Mouse (Mus musculus) G1E-ER4 (cell line): ENCODE measurements around the gene Agmat. TPM values are rescaled to one million over a fixed set of nuclear protein-coding genes. Genes with fewer than 3 reads are reported as not detected.

Experiments
- GATA1 ChIP-seq: IDR thresholded peaks from one replicate; pipeline ENCODE4 v1.8.0; 2012; ENCODE audit warnings: low read length, inconsistent platforms
- polyA plus RNA-seq: library from polyadenylated mRNA; stranded (reverse); fragments of >175 nt; gene quantifications from 2 replicates; pipeline ENCODE4 v1.2.3, GENCODE M21; 2012

Gene Agmat
- polyA plus RNA-seq, 1 experiment = 0.10 TPM

DNA sequence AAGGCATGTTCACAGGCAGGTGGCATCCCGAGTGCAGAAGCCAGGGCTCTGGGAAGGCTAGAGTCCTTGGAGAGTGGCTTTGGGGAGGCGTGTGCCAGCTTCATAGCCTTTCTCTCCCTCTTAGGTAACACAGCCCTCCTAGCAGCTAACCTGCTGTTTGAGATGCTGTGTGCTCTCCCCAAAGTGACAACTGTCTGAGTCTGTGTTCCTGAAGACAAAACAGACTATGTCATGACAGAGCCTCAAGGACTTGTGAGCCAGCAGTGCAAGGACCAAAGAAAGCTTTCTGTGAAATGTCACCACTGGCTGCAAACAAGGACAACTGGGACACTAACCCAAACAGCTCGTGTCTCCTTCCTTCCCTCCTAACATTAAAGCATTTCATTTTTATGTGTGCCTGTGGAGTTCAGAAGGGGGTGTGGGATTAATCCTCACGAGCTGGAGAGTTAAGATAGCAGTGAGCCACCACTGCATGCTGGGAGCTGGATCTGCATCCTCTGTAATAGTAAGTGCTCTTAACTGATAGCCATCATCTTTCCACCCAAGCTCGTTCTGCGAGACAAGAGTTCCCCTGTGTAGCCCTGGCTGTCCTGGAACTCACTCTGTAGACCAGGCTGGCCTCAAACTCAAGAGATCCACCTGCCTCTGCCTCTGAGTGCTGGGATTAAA, 12.5 kb downstream of the Agmat start:
- no peak for TF ChIP-seq GATA1

- no peak for TF ChIP-seq GATA1
Observed at GRCm38 (mm10) chr4:141760942-141761341, 14.5 kb downstream of the Agmat start.

DNA sequence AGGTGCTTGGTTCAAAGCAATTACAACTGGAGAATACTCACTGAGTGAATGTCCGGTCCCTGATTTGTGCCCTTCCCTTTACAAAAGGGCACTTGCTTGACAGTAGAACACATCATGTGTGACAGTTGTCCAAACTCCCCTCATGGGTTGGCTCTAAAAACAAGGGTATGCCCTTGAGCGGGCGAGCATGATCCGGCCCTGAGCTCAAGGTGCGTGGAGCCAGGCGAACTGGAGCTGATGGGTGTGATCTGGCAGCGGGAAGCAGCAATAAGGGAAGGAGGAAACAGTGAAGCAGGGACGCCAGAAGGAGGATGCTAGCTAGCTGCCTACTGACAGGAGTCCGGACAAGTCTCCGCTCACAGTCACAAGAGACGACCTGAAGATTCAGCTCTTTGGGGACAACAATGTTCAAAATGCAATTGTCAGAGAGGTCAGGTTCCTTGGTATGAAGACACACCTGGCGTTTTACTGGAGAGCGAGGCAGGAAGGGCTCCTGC, 15.7 kb downstream of the Agmat start:
- no peak for TF ChIP-seq GATA1

DNA sequence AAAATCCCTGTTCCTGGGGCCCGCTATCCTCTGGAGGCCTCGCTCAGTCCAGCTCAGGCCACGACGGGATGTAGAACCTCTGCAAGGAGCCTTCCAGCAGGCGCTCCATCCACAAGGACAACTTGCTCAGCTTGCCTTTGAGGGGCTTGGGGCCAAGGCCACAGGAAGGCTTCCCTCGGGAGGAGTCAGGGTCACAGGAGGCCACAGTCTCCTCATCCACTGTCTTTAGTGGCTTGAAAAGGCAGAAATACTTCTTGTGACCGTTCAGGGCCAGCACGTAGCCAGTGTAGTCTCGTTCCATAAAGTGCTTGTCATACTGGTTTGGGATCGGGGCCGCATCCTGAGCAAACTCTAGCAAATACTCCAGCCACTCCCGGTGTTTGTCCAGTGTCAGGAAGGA, 17.0 kb downstream of the Agmat start:
- no peak for TF ChIP-seq GATA1

GRCm38 (mm10) chr4:141765008-141765407, 18.5 kb downstream of the Agmat start:
- no peak for TF ChIP-seq GATA1

DNA sequence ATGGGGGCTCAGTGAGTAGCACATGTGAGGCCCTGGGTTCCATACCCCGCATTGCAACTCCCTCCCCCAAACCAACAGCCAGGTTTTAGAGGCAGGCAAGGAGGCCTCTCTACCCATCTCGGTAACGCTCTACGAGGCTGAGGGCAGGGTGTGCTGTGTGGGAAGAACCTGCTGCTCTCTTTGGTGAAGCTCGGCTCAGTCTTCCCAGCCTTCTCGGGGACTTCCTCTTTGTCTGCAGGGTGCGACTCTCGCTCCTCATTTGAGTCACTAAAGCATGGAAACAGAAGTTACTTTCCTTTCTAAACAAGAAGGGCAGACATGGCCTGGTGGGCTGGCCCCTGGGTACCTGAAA, 19.8 kb downstream of the Agmat start:
- no peak for TF ChIP-seq GATA1

GRCm38 (mm10) chr4:141766668-141767352, 20.3 kb downstream of the Agmat start:
- no peak for TF ChIP-seq GATA1

DNA sequence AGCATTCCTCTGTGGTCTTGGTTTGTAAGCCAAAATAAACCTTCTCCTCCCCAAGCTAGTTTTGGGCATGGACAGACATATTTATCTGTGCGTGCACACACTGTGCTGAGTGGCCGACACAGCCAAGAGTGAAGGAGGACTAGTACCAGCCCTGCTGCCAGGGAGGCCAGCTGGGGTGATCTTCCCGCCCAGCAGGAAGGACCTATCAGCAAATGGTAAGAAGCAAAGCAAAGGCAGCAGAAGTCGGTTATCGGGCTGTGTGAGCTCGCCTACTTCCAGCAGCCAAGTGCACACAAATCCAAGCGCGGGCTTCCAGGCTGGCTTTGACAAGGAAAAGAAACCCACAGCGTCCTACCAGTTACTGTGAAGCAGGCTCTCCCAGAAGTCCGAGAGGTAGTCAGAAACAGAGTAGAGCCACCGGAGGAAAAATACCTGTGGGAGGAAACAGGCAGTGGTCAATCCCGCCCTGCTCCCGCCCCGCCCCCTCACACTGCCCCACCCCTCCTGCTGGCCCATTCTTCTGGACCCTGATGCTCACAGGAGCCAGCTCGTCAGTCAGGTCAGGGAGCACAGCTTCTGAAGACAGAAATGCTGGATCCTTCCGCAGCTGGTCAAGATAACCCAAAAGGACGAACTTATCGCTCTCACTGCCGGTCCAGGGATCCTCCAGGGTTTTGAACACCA, 21.0 kb downstream of the Agmat start:
- TF ChIP-seq GATA1 = no peak

GRCm38 (mm10) chr4:141769501-141770160, 23.2 kb downstream of the Agmat start:
- peak; percentile 10 for TF ChIP-seq GATA1

DNA sequence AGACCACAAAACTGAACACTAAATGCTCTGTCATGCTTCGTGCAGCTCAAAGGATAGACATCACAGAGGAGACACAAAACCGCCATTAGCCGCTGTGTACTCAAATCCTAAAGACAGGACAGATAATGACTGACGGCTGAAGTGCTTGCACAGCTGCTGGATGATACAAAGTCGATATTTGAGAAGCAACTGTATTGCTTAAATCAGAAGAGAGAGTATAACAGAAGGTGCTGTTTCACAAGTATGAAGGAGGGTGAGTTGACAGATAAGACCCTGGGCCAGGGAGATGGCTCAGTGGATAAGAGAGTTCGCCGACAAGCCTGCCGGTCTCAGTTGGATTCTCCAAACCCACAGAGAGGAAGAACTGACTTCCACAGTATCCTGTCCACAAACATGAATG, 25.4 kb downstream of the Agmat start:
- TF ChIP-seq GATA1 = peak; percentile 27

GRCm38 (mm10) chr4:141779828-141780227, 33.4 kb downstream of the Agmat start:
- no peak for TF ChIP-seq GATA1

DNA sequence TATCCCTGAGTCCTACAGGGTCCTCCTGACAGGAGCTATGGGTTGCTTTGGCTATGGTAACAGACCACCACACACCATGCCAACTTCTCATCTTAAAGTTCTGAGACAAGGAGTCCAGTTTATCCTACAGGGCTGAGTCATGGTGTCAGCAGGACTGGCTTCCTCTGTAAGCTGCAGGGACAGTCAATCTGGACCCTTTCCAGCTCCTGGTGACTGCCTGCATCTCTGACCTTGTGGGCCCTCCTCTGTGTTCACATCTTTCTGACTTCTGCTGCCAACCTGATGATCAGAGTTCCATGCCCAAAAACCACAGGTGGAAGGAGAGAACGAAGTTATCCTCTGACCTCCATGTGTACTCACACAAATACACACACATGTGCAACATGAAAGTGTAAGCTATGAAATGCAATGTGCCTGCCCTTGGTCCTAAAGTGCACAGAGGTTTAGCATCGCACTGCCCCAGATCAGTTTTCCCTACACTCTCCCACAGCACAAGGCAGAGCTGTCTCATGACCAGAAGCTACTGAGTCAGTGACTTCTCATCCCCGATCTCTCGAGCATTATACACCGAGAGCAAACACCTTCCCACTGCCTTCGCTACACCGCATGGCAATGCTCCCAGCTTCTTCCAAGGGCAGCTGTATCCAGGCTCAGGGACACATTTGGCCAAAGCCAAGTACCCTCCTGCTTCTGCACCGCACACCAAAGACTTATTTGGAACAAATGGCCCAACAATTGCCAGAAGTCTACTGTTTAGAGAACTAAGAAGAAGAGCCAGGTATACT, 34.9 kb downstream of the Agmat start:
- no peak for TF ChIP-seq GATA1

DNA sequence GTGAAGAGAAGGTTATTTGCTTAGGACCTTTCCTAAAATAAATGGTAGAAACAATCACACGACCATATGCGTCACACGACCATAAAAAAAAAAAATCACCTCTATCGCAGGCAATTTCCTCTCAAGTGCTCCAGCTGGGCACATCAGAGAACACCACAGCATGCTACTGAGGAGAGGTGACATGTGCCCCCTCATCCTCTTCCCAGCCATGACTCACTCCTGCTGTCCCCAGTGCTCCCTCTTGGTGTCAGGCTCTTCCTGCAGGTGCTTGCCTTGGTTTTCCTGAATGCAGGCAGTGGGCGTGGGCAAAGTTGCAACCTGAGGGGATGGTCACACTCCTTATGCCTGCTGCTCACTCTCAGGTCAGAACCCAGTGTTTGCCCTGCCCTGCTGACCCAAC, 38.4 kb downstream of the Agmat start:
- no peak for TF ChIP-seq GATA1

- TF ChIP-seq GATA1 = no peak
Observed at GRCm38 (mm10) chr4:141786141-141786540, 39.7 kb downstream of the Agmat start.

DNA sequence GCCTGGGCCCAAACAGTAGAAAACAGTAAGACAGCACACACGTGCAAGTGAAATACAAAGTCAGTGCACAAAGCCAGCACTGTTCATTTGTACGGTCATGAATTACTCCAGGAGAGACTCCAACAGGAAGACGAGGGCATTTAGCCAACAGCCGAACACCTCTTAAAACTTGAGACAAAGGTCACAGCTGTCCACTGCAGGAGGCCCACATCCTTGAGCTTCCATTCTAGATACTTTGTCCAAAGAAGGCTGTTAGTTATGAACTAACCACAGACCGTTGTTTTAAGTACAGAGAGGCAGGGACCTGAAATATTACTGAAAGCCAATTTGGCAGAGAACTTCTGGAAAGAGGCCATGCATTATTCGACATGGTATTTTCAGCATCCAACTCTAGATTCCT, 40.6 kb downstream of the Agmat start:
- no peak for TF ChIP-seq GATA1
